Mouse (Mus musculus) adrenal gland, postnatal 10 days (tissue): ENCODE measurements at regions not wholly inside any gene's neighbourhood (a gene's known extent, or its start where the extent isn't known, plus 50 kb on each side); places are given as distances from the start of the nearest gene placed in this dataset.

Experiments used
- DNase-seq: peaks from one replicate; pipeline ENCODE4 v3.0.0; 2021; ENCODE audit warnings: mixed read lengths

DNA sequence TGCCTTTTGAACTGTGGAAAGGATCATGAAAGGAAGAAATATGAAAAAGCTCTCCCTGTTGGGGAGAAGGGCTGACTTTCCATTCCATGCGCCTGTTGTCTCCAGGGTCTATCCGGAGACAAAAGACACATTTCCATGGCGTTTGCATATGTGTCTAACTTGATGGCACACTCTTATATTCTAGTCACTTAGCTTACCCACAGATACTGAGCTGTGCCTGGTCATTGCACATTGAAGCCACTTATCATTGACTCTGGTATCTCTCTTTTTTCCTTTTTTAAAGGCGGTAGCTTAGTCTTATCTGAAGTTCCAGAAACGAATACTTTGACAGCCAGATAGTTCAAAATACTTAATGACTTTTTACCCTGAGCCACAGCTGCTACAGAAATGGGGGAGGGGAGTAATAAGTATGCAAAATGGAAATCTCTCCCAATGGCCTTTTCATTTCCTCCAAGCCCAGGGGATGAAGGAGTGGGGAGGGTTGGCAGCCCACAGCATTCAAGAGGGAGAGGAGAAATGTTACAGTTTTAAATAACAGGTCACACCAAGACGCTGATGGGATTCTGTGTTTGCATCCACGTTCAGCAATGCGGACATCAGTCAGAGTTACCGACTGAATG, 137.9 kb upstream of the Slc35f3 start:
- DNase-seq: no peak

- no peak for DNase-seq
Observed at GRCm38 (mm10) chr8:126162748-126163371, 135.5 kb upstream of the Slc35f3 start.

DNA sequence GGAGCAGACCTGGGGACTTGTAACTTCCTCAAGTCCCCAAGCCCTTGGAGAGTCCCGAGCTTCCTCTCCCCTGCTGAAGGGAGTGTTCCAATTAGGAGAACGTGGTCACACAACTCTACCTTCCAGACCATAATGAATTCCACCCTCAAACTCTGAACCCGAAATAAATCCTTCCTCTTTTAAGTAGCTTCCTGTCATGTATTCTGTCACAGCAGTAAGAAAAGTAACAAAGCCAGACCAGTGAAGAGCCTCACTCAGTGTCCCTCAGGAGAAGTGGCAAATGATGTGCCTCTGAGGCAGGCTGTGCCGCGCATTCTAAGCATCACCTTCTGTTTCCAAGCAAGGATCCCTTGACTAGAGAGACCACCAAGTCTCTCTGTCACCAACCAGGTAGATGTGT, 134.4 kb upstream of the Slc35f3 start:
- no peak for DNase-seq

DNA sequence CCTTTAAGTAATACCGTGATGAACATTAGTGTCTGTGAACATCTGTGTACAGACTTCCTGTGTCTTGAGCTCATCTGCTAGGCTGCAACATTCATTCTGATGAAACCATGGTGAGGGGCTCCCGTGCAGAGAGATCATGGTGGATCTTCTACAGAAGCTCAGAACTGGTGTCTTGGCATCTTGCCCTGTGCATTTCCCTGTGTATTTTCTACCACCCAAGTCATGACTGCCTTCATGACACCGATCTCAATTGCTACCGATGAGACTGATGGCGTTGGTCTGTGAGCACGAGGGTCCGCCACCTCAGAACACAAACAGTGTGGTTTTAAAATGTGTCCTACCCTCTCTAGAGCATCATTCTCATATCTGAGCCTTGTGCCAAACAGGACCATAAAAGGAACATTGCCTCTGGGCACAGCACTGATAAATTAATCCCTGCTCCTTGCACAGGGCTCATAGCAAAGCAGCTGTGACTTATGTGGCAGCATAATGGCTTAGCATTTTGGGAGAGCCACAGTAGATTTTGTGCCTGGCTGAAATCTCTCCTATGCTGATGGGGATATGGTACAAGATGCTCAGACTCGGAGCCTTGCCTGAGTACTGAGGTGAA, 132.8 kb upstream of the Slc35f3 start:
- no peak for DNase-seq

DNA sequence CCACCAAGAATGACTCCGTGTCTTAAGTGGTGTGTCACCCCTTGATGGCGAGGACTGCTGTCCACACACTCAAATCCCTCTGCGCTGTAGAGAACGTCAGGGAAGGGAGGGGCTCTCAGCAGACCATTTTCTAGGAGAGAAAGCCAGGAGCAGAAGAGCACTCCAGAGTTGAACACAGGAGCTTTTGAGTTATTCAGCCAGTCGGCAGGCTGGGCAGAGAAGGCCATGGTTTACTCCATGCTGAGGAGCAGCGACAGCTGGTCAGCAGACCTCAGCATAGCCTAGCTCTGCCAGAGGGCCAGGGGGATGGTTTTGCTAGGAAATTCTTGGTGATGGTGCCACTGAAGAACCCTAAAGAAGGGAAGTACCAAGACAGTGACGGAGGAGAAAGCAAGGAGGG, 132.0 kb upstream of the Slc35f3 start:
- DNase-seq: no peak

DNA sequence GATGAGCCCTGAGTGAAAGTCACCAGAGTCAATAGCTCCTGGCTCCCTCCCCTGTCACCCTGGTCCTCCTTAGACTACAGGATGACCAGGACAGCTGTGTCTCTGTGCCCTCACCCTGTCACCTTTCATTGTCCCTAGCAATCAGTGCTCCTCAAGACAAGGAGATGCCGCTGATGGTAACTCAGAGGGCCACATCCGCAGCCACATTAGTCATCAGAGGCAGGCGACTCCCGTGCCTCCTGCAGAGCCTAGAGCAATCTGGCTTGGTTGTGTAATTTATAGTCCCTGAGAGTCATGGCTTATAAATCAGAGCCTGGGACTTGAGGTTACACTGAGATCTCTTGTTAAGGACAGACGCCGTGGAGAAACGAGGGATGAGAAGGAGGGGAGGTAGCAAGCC, 123.9 kb upstream of the Slc35f3 start:
- DNase-seq: no peak

GRCm38 (mm10) chr8:126176305-126176704, 122.1 kb upstream of the Slc35f3 start:
- DNase-seq: no peak

DNA sequence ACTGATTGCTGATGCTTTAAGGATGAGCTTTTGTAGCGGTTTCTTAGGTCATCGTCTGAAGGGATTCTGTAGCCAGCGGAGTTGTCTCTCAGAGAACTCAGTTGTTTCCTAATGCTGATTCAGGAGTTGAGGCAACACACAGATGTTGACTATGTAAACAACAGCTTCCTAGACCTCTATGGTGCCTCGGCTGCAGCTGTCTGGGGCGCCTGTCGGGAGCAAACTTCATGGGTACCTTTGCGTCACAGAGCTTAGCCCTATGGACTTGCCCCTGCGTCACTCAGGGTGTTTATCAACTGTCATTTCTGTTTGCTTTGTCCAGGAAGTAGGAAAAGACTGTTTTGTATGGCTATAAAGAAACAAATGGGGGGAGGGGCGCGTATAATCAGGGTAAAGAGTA, 120.5 kb upstream of the Slc35f3 start:
- no peak for DNase-seq

GRCm38 (mm10) chr8:126188741-126189285, 109.5 kb upstream of the Slc35f3 start:
- no peak for DNase-seq

DNA sequence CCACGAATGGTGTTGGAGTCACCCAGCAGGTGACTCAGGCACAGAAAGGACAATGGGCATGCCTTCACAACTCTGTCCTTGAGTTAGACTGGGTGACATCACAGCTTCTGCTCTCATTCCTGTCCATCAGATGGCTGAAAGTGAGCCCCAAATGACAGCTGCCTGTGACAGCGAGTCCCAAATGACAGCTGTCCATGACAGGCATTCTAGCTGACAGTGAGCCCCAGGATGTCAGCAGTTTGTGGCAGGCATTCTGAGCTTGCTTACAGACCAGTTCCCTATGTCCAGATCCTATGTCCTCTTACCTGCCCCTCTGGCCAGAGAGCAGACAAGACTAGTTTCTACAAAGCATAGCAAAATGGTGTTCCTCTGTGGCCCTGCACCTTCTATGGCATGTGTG, 102.7 kb upstream of the Slc35f3 start:
- no peak for DNase-seq

DNA sequence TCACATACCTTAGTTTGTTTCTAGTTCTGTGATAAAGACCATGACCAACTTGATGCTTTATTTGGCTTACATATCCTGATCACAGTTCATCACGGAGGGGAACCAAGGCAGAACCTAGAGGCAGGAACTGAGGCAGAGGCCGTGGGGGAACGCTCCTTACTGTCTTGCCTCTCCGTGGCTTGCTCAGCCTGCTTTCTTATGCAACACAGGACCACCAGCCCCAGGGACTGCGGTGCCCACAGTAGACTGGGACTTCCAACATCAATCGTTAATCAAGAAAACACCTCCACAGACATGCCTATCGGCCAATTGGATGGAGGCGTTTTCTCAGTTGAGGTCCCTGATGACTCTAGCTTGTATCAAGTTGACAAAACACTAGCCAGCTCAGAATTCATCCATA, 87.8 kb upstream of the Slc35f3 start:
- DNase-seq: no peak

DNA sequence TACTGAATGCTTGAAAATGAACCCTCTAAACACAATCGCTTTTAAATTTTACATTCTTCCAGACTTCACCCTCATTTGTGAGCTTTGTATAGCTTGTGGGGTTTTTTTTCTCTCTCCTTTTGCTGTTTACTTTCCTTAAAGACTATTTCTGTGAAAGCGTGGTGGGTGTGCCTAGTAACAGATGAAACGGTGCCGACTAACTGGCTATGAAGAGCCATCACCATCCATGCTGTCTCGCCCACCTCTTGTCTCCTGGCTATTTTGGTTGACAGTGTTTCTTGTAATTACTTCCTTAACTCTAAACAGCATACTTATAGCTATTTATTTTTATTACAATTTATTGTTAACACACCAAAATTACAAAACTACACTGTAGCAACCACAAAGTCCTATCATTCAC, 85.6 kb upstream of the Slc35f3 start:
- no peak for DNase-seq

DNA sequence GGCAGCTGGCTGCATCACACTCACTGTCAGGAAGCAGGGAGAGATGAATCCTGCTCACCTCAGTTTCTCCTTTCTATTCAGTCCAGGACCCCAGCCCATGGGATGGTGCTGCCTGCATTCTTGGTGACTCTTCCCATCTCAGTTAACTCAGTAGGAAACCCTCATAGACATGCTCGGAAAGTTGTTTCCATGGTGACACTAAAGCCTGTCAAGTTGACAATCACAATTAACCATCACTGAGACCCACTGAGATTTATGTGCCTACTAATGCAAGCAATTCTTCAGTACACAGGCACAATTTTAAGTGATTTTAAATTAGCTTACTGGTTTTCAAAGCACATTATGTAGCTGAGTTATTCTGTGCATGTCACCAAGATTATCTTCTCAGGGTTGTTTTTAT, 83.8 kb upstream of the Slc35f3 start:
- DNase-seq: no peak

GRCm38 (mm10) chr8:126216391-126216790, 82.0 kb upstream of the Slc35f3 start:
- DNase-seq: no peak

GRCm38 (mm10) chr8:126221631-126222030, 76.7 kb upstream of the Slc35f3 start:
- no peak for DNase-seq

- DNase-seq: no peak
Observed at GRCm38 (mm10) chr8:126231801-126232200, 66.6 kb upstream of the Slc35f3 start.

- DNase-seq: no peak
Observed at GRCm38 (mm10) chr8:126232521-126232920, 65.8 kb upstream of the Slc35f3 start.

DNA sequence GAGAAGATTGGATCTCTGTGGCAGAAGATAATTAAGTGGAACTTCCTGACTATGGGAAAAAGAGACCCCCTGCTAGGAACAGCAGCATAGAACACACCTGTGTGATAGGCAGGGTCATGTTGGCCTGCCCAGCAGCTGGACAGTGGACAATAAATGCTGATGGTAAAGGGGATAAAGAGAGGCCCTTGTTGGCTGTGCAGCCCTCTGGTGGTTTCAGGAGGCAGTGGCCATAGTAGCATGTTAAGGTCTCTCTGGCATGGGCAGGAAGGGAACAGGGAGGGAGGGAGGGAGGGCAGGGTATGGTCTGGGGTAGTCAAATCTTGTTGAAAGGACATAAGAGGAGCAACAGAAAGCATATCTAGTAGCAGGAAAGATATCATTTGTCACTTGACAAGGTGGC, 58.7 kb upstream of the Slc35f3 start:
- DNase-seq: no peak

DNA sequence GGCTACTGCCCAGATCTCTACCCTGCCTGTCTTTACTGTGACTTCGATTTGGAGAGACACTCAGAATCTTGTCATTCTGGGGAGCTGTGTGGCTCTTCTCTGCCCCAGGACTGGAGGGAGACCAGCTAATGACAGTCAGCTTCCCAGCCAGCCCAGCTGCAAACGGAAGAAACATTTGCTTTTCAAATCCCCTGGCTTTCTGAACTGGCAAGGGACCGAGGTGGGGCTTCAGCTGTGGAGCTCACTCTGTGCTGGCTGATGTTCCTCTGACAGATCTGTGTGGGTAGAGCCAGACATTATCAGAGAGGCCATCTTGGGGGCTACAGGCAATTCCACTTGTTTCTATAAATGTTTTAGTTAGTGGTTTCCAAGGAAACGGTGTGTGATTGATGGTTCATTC, 54.0 kb upstream of the Slc35f3 start:
- no peak for DNase-seq
